Mouse (Mus musculus) C3H10T1/2 (cell line): ENCODE measurements around the gene Gm9913. TPM values are rescaled to one million over a fixed set of nuclear protein-coding genes. Genes with fewer than 3 reads are reported as not detected.

Experiments used
- polyA plus RNA-seq, 2 experiments: library from polyadenylated mRNA; unstranded; fragments of >200 nt; fragmentation: generic; extraction: Trizol; gene quantifications; one replicate each; pipeline ENCODE4 v1.2.1; 2012; ENCODE audit warnings: missing spikeins in 2 of 2

The Gm9913 gene
- under 1 TPM; 0.05 to 0.09 TPM for polyA plus RNA-seq

DNA sequence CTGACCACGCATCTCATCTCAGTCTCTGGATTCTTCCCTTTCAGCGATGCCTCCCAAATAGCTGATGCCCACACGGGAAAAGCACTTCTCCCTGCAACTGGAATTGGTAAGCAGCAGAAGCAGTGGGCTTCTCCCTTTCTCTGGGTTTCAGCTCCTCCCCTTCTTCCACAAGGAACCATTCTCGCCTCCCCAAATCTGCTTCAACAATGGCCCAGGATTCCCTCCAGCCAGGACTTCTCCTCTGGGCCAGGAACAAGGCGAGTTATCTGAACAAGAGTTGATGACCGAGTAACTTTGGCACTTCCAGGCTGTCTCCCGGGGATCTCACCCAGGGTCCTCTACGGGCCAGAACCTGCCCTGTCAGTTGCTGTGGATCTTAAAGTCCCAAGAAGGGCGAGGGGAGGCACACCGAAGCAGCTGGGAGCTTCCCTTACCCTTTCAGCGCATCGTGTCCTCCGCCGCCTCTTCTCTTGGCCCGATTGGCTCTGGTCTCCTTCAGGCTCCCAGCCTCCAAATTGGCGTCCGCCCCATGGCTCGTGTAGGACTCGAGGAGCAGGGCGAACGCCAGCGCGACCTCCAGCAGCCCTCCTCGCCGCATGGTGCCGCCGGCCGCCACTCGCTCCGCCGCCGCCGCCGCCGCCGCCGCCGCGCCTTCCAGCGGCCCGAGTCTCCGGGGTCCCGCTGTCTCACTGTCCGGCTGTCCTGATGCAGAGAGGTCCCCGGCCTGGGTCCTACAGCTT, at the start of gene Gm9913:
Gm9913 (plus strand) TSS at position 84 of the 740 bp plus-strand sequence.

GRCm38 (mm10) chr2:125507893-125508292, 3.0 kb downstream of the Gm9913 start, which contains the start of gene Fbn1:
Gene Fbn1, minus strand, starts transcription at chr2:125507993.

Other genes with a start within 250 kb of the Gm9913 start
- gene Fbn1, start 2.9 kb downstream of the Gm9913 start, polyA plus RNA-seq = 10 to 100 TPM in 1 of 2 experiments, 1 to 10 TPM in 1; 2.3 to 45.3 TPM
- gene Cep152, start 120.0 kb downstream of the Gm9913 start, polyA plus RNA-seq = 1 to 10 TPM in 1 of 2 experiments, under 1 TPM in 1; 0.08 to 1.2 TPM
- 10 to 100 TPM in 1 of 2 experiments, 1 to 10 TPM in 1; 7.2 to 82.3 TPM for gene Eid1, start 168.0 kb downstream of the Gm9913 start, polyA plus RNA-seq
- under 1 TPM; 0.06 to 0.71 TPM for gene Shc4, start 219.1 kb downstream of the Gm9913 start, polyA plus RNA-seq